Mouse (Mus musculus): Measurements from ENCODE around the gene Car12. TPM values are rescaled to one million over a fixed set of nuclear protein-coding genes. Genes with fewer than 3 reads are reported as not detected.
"Not testable (repeated sequence)": the region's sequence is repeated elsewhere in the genome, so short reads cannot be mapped to it uniquely, and the experiment has no call there.

Gene Car12
- polyA plus RNA-seq, 1 experiment from 2014 or later: 6.6 TPM

GRCm38 (mm10) chr9:66736016-66736415 is 22.5 kb downstream of the Car12 start:
- no peaks in the 10 kb centered on the region for H3K27me3 ChIP-seq
- H3K4me3 ChIP-seq: no peak overlapping the region
- no peaks in the 10 kb centered on the region for H3K36me3 ChIP-seq
- ATAC-seq (ENCODE audit: low FRiP score, low read depth): no peak
- no peak overlapping the region for H3K27ac ChIP-seq (replicated peaks)
- peaks cover 12% of the 10 kb centered on the region for H3K4me1 ChIP-seq (replicated peaks)
- no peaks in the 10 kb centered on the region for H3K9me3 ChIP-seq
- no peak overlapping the region for H3K4me2 ChIP-seq
- H3K9ac ChIP-seq: no peak overlapping the region
- 83% methylated on average over 3 of the region's 3 CpGs for WGBS

- ATAC-seq (ENCODE audit: low FRiP score, low read depth): no peak
- Histone ChIP-seq H3K9me3 (no peaks in the 10 kb centered on the region), H3K27me3 (no peaks in the 10 kb centered on the region), H3K27ac (replicated peaks) (no peak overlapping the region), H3K36me3 (no peaks in the 10 kb centered on the region), H3K4me1 (replicated peaks) (peaks cover 12% of the 10 kb centered on the region), H3K9ac (no peak overlapping the region), H3K4me3 (no peak overlapping the region), H3K4me2 (no peak overlapping the region)
- WGBS: 50% methylated on average over 2 of the region's 2 CpGs
Measured at GRCm38 (mm10) chr9:66736551-66736950, 23.1 kb downstream of the Car12 start.

- Histone ChIP-seq H3K4me2 (no peak overlapping the region), H3K9me3 (no peaks in the 10 kb centered on the region), H3K4me3 (no peak overlapping the region), H3K27ac (replicated peaks) (no peak overlapping the region), H3K27me3 (no peaks in the 10 kb centered on the region), H3K4me1 (replicated peaks) (no peaks in the 10 kb centered on the region), H3K9ac (no peak overlapping the region), H3K36me3 (no peaks in the 10 kb centered on the region)
- no peak for ATAC-seq (ENCODE audit: low FRiP score, low read depth)
- 86% methylated on average over 7 of the region's 7 CpGs for WGBS
Measured at GRCm38 (mm10) chr9:66739516-66739915, 26.0 kb downstream of the Car12 start.

- Histone ChIP-seq H3K9ac (no peak overlapping the region), H3K4me1 (replicated peaks) (no peaks in the 10 kb centered on the region), H3K4me3 (no peak overlapping the region), H3K36me3 (no peaks in the 10 kb centered on the region), H3K4me2 (no peak overlapping the region), H3K27ac (replicated peaks) (no peak overlapping the region), H3K9me3 (no peaks in the 10 kb centered on the region), H3K27me3 (no peaks in the 10 kb centered on the region)
- ATAC-seq (ENCODE audit: low FRiP score, low read depth): no peak
- WGBS: 88% methylated on average over 2 of the region's 2 CpGs
Measured at GRCm38 (mm10) chr9:66744531-66744930, 31.0 kb downstream of the Car12 start.

- no peaks in the 10 kb centered on the region for H3K9me3 ChIP-seq
- 72% methylated on average over 15 of the region's 15 CpGs for WGBS
- H3K27me3 ChIP-seq: no peaks in the 10 kb centered on the region
- H3K9ac ChIP-seq: no peak overlapping the region
- ATAC-seq (ENCODE audit: low FRiP score, low read depth): no peak
- H3K4me3 ChIP-seq: no peak overlapping the region
- H3K4me1 ChIP-seq (replicated peaks): no peaks in the 10 kb centered on the region
- H3K36me3 ChIP-seq: no peaks in the 10 kb centered on the region
- H3K27ac ChIP-seq (replicated peaks): no peak overlapping the region
- H3K4me2 ChIP-seq: no peak overlapping the region
Measured at GRCm38 (mm10) chr9:66748390-66748789, 34.9 kb downstream of the Car12 start.

GRCm38 (mm10) chr9:66752849-66753248 is 39.4 kb downstream of the Car12 start:
- Histone ChIP-seq H3K4me1 (replicated peaks) (no peaks in the 10 kb centered on the region), H3K9ac (no peak overlapping the region), H3K27me3 (no peaks in the 10 kb centered on the region), H3K9me3 (no peaks in the 10 kb centered on the region), H3K27ac (replicated peaks) (no peak overlapping the region), H3K4me3 (no peak overlapping the region), H3K4me2 (no peak overlapping the region), H3K36me3 (no peaks in the 10 kb centered on the region)
- ATAC-seq (ENCODE audit: low FRiP score, low read depth): no peak
- WGBS: 69% methylated on average over 6 of the region's 6 CpGs

- no peaks in the 10 kb centered on the region for H3K27me3 ChIP-seq
- H3K4me2 ChIP-seq: no peak overlapping the region
- H3K27ac ChIP-seq (replicated peaks): no peak overlapping the region
- H3K9ac ChIP-seq: no peak overlapping the region
- WGBS: 59% methylated on average over 1 of the region's 1 CpGs
- no peak overlapping the region for H3K4me3 ChIP-seq
- no peaks in the 10 kb centered on the region for H3K36me3 ChIP-seq
- H3K9me3 ChIP-seq: no peaks in the 10 kb centered on the region
- no peak for ATAC-seq (ENCODE audit: low FRiP score, low read depth)
- H3K4me1 ChIP-seq (replicated peaks): no peaks in the 10 kb centered on the region
Measured at GRCm38 (mm10) chr9:66760991-66761390, 47.5 kb downstream of the Car12 start.

GRCm38 (mm10) chr9:66768721-66769120 is 55.2 kb downstream of the Car12 start:
- Histone ChIP-seq H3K4me2 (no peak overlapping the region), H3K9me3 (no peaks in the 10 kb centered on the region), H3K27me3 (no peaks in the 10 kb centered on the region), H3K4me3 (no peak overlapping the region), H3K27ac (replicated peaks) (no peak overlapping the region), H3K9ac (no peak overlapping the region), H3K4me1 (replicated peaks) (no peaks in the 10 kb centered on the region), H3K36me3 (no peaks in the 10 kb centered on the region)
- 82% methylated on average over 1 of the region's 1 CpGs for whole genome bisulfite sequencing
- ATAC-seq (ENCODE audit: low FRiP score, low read depth): no peak

- H3K36me3 ChIP-seq: no peaks in the 10 kb centered on the region
- no peak overlapping the region for H3K9ac ChIP-seq
- H3K4me1 ChIP-seq (replicated peaks): no peaks in the 10 kb centered on the region
- H3K4me2 ChIP-seq: no peak overlapping the region
- no peaks in the 10 kb centered on the region for H3K27me3 ChIP-seq
- H3K9me3 ChIP-seq: no peaks in the 10 kb centered on the region
- WGBS: 70% methylated on average over 3 of the region's 3 CpGs
- H3K4me3 ChIP-seq: no peak overlapping the region
- ATAC-seq (ENCODE audit: low FRiP score, low read depth): no peak
- H3K27ac ChIP-seq (replicated peaks): no peak overlapping the region
Measured at GRCm38 (mm10) chr9:66769275-66769674, 55.8 kb downstream of the Car12 start.

GRCm38 (mm10) chr9:66770701-66771100 is 57.2 kb downstream of the Car12 start:
- Histone ChIP-seq H3K4me2 (no peak overlapping the region), H3K9ac (no peak overlapping the region), H3K9me3 (no peaks in the 10 kb centered on the region), H3K27ac (replicated peaks) (no peak overlapping the region), H3K4me3 (no peak overlapping the region), H3K27me3 (no peaks in the 10 kb centered on the region), H3K4me1 (replicated peaks) (no peaks in the 10 kb centered on the region), H3K36me3 (no peaks in the 10 kb centered on the region)
- ATAC-seq (ENCODE audit: low FRiP score, low read depth): no peak

GRCm38 (mm10) chr9:66784552-66784951 is 71.1 kb downstream of the Car12 start:
- WGBS: 77% methylated on average over 2 of the region's 3 CpGs
- not testable (repeated sequence) for H3K4me3 ChIP-seq, H3K9me3 ChIP-seq

GRCm38 (mm10) chr9:66787821-66788220 is 74.3 kb downstream of the Car12 start:
- no peak overlapping the region for H3K27ac ChIP-seq (replicated peaks)
- H3K27me3 ChIP-seq: no peaks in the 10 kb centered on the region
- H3K4me2 ChIP-seq: no peak overlapping the region
- H3K9me3 ChIP-seq: no peaks in the 10 kb centered on the region
- 3% methylated on average over 2 of the region's 2 CpGs for WGBS
- H3K4me3 ChIP-seq: no peak overlapping the region
- peaks cover 13% of the 10 kb centered on the region; the same call in 1 of the 2 replicates for H3K36me3 ChIP-seq
- no peak overlapping the region for H3K9ac ChIP-seq
- no peaks in the 10 kb centered on the region for H3K4me1 ChIP-seq (replicated peaks)
- ATAC-seq (ENCODE audit: low FRiP score, low read depth): no peak

More at GRCm38 (mm10) chr9:66784552-66784951, 71.1 kb downstream of the Car12 start:
- not testable (repeated sequence) for H3K27ac ChIP-seq (replicated peaks); H3K27me3 ChIP-seq; H3K9ac ChIP-seq; H3K4me2 ChIP-seq; ATAC-seq (ENCODE audit: low FRiP score, low read depth); H3K4me1 ChIP-seq (replicated peaks); H3K36me3 ChIP-seq

- peak overlapping the region; percentile 59 for H3K4me2 ChIP-seq
- H3K4me1 ChIP-seq (replicated peaks): peaks cover 15% of the 10 kb centered on the region
- H3K4me3 ChIP-seq: peak overlapping the region; percentile 72
- H3K9ac ChIP-seq: peak overlapping the region; percentile 72
- H3K9me3 ChIP-seq: no peaks in the 10 kb centered on the region
- ATAC-seq (ENCODE audit: low FRiP score, low read depth): peak; percentile 70
- H3K27me3 ChIP-seq: no peaks in the 10 kb centered on the region
- H3K27ac ChIP-seq (replicated peaks): peak overlapping the region; percentile 89
- peaks cover 5% of the 10 kb centered on the region; the same call in 1 of the 2 replicates for H3K36me3 ChIP-seq
- WGBS: 3% methylated on average over 43 of the region's 43 CpGs
Measured at GRCm38 (mm10) chr9:66794629-66795463, 81.4 kb downstream of the Car12 start.

Measured in hindbrain, embryonic 15.5 days (tissue).